Mouse (Mus musculus) CH12.LX (cell line): ENCODE data around the gene Arg2. TPM values are rescaled to one million over a fixed set of nuclear protein-coding genes. Genes with fewer than 3 reads are reported as not detected.

Experiments used
- DNase-seq: peaks from one replicate; pipeline ENCODE4 v3.0.0-alpha.2; 2013; ENCODE audit errors: extremely low read depth
- H3K27ac ChIP-seq: 2 replicates; pipeline ENCODE4 v1.5.1; 2012; ENCODE audit warnings: low read depth, mild to moderate bottlenecking, control low read depth, moderate library complexity; ENCODE audit not compliant: insufficient read depth
- H3K27me3 ChIP-seq: replicated peaks from 2 replicates; pipeline ENCODE3; 2012; ENCODE audit warnings: inconsistent platforms
- H3K36me3 ChIP-seq, 2 experiments: replicated peaks in 1 of 2; 2 replicates each; pipeline versions ENCODE3 to v1.6.1; 2012; ENCODE audit warnings: inconsistent platforms in 1 of 2, low read length in 1 of 2, mild to moderate bottlenecking in 1 of 2, mixed read lengths in 1 of 2, moderate library complexity in 1 of 2; ENCODE audit not compliant: control insufficient read depth in 1 of 2, insufficient read depth in 1 of 2
- H3K4me1 ChIP-seq, 2 experiments: 2 replicates each; pipeline ENCODE4 v1.6.1; 2012; ENCODE audit warnings: inconsistent platforms in 1 of 2, moderate library complexity in 1 of 2; ENCODE audit not compliant: insufficient read depth in 2 of 2, control insufficient read depth in 1 of 2
- H3K4me2 ChIP-seq: 2 replicates; pipeline ENCODE4 v1.6.1; 2012; ENCODE audit warnings: low read depth, mild to moderate bottlenecking, control low read depth; ENCODE audit not compliant: poor library complexity, insufficient read depth, severe bottlenecking
- H3K4me3 ChIP-seq, 3 experiments: fragments of 150-350 bp in 1 of 3; sonication (generic) in 1 of 3; replicated peaks in 1 of 3; 2 replicates each; pipeline versions ENCODE3 to v1.5.1; 2011 to 2012; ENCODE audit warnings: low read depth in 2 of 3, low read length in 2 of 3, mild to moderate bottlenecking in 2 of 3, moderate library complexity in 2 of 3, control low read depth in 1 of 3, improper control_type of control experiment in 1 of 3, inconsistent platforms in 1 of 3, mixed read lengths in 1 of 3; ENCODE audit not compliant: poor library complexity in 1 of 3
- H3K79me2 ChIP-seq: replicated peaks from 2 replicates; pipeline ENCODE4 v1.6.1; 2012; ENCODE audit warnings: mild to moderate bottlenecking, moderate library complexity; ENCODE audit not compliant: control insufficient read depth, poor library complexity, insufficient read depth, severe bottlenecking; ENCODE audit errors: extremely low read depth
- H3K9ac ChIP-seq: 2 replicates; pipeline ENCODE4 v1.6.1; 2012; ENCODE audit warnings: low read depth, mild to moderate bottlenecking, control low read depth, moderate library complexity; ENCODE audit not compliant: insufficient read depth
- H3K9me3 ChIP-seq: replicated peaks from 2 replicates; pipeline ENCODE3; 2012; ENCODE audit warnings: low read length, inconsistent platforms, mixed read lengths
- CHD2 ChIP-seq: IDR thresholded peaks from 2 replicates; pipeline ENCODE4 v1.6.1; 2011; ENCODE audit warnings: low read length, improper control_type of control experiment
- CTCF ChIP-seq, 2 experiments: IDR thresholded peaks in 1 of 2; conservative IDR thresholded peaks in 1 of 2; 2 replicates each; pipeline ENCODE4 v1.5.1; 2011 to 2012; ENCODE audit warnings: low read depth in 2 of 2, low read length in 2 of 2, improper control_type of control experiment in 1 of 2, inconsistent platforms in 1 of 2, mild to moderate bottlenecking in 1 of 2, moderate library complexity in 1 of 2
- E2F4 ChIP-seq: IDR thresholded peaks from 2 replicates; pipeline ENCODE4 v1.6.1; 2011; ENCODE audit warnings: low read depth, low read length, improper control_type of control experiment; ENCODE audit not compliant: insufficient replicate concordance
- GABPA ChIP-seq: IDR thresholded peaks from 2 replicates; pipeline ENCODE4 v1.6.1; 2012; ENCODE audit warnings: low read depth, low read length, improper control_type of control experiment, inconsistent platforms; ENCODE audit not compliant: insufficient replicate concordance
- HCFC1 ChIP-seq: IDR thresholded peaks from 2 replicates; pipeline ENCODE4 v1.6.1; 2012; ENCODE audit warnings: low read depth, mild to moderate bottlenecking, inconsistent platforms, low read length, improper control_type of control experiment
- IRF4 ChIP-seq: IDR thresholded peaks from 2 replicates; pipeline ENCODE4 v1.6.1; 2014; ENCODE audit warnings: low read depth, mild to moderate bottlenecking, inconsistent platforms, low read length, improper control_type of control experiment
- JUN ChIP-seq: IDR thresholded peaks from 2 replicates; pipeline ENCODE4 v1.6.1; 2011; ENCODE audit warnings: low read depth, mild to moderate bottlenecking, low read length, improper control_type of control experiment, moderate library complexity; ENCODE audit not compliant: insufficient read depth
- JUND ChIP-seq: conservative IDR thresholded peaks from 2 replicates; pipeline ENCODE4 v1.6.1; 2011; ENCODE audit warnings: low read depth, low read length, improper control_type of control experiment
- KAT2A ChIP-seq: IDR thresholded peaks from 2 replicates; pipeline ENCODE4 v1.6.1; 2012; ENCODE audit warnings: low read length, improper control_type of control experiment, inconsistent platforms; ENCODE audit not compliant: insufficient replicate concordance
- MAX ChIP-seq: IDR thresholded peaks from 2 replicates; pipeline ENCODE4 v1.6.1; 2011; ENCODE audit warnings: low read length, improper control_type of control experiment
- MXI1 ChIP-seq: IDR thresholded peaks from 2 replicates; pipeline ENCODE4 v1.6.1; 2011; ENCODE audit warnings: mild to moderate bottlenecking, low read depth, low read length, improper control_type of control experiment
- NELFE ChIP-seq: IDR thresholded peaks from 2 replicates; pipeline ENCODE4 v1.6.1; 2011; ENCODE audit warnings: low read depth, low read length, improper control_type of control experiment
- PAX5 ChIP-seq: IDR thresholded peaks from 2 replicates; pipeline ENCODE4 v1.6.1; 2012; ENCODE audit warnings: low read length, inconsistent platforms, mixed read lengths
- POLR2A ChIP-seq: IDR thresholded peaks from 2 replicates; pipeline ENCODE4 v1.6.1; 2011; ENCODE audit warnings: low read depth, mild to moderate bottlenecking, improper control_type of control experiment, low read length
- POLR2AphosphoS2 ChIP-seq: IDR thresholded peaks from 2 replicates; pipeline ENCODE4 v1.6.1; 2011; ENCODE audit warnings: low read depth, low read length, improper control_type of control experiment
- RCOR1 ChIP-seq: conservative IDR thresholded peaks from 2 replicates; pipeline ENCODE4 v1.6.1; 2012; ENCODE audit warnings: low read depth, mild to moderate bottlenecking, inconsistent platforms, low read length, improper control_type of control experiment
- USF2 ChIP-seq: conservative IDR thresholded peaks from 2 replicates; pipeline ENCODE4 v1.6.1; 2011; ENCODE audit warnings: low read depth, low read length, improper control_type of control experiment
- ZC3H11A ChIP-seq: IDR thresholded peaks from 2 replicates; pipeline ENCODE4 v1.6.1; 2012; ENCODE audit warnings: low read depth, mild to moderate bottlenecking, inconsistent platforms, low read length, improper control_type of control experiment
- ZKSCAN1 ChIP-seq: IDR thresholded peaks from 2 replicates; pipeline ENCODE4 v1.6.1; 2012; ENCODE audit warnings: low read depth, inconsistent platforms, low read length, improper control_type of control experiment, borderline replicate concordance
- ZMIZ1 ChIP-seq: IDR thresholded peaks from 2 replicates; pipeline ENCODE4 v1.6.1; 2012; ENCODE audit warnings: low read depth, mild to moderate bottlenecking, inconsistent platforms, low read length, improper control_type of control experiment
- dilution Hi-C: fragments of 300-500 bp; cut with MboI; formaldehyde crosslinking; loops from 2 replicates; pipeline ENCODE4 v1.14.3; 2020; ENCODE audit warnings: low sequenced_read_pairs; ENCODE audit not compliant: extremely low pct_unique_long_range_greater_than_20kb, extremely low pct_ligation_motif_present
- in situ Hi-C: fragments of 300-500 bp; cut with MboI; formaldehyde crosslinking; loops from 3 replicates; pipeline ENCODE4 v1.14.3; 2019; ENCODE audit warnings: low sequenced_read_pairs, low pct_ligation_motif_present, low pct_unique_long_range_greater_than_20kb, mixed read lengths
- polyA plus RNA-seq: library from polyadenylated mRNA; unstranded; fragments of >175 nt; gene quantifications from 2 replicates; pipeline ENCODE4 v1.2.1, GENCODE M21; 2012; ENCODE audit warnings: low read depth; ENCODE audit not compliant: insufficient read length
- total RNA-seq, 2 experiments: library from RNA; depleted of rRNA; stranded (reverse); fragments of 300-350 nt in 1 of 2; fragments of >200 nt in 1 of 2; gene quantifications; 2 replicates each; pipeline ENCODE4 v1.2.3; 2012 to 2014

Gene Arg2
- total and polyA plus RNA-seq, 3 experiments: not detected

DNA sequence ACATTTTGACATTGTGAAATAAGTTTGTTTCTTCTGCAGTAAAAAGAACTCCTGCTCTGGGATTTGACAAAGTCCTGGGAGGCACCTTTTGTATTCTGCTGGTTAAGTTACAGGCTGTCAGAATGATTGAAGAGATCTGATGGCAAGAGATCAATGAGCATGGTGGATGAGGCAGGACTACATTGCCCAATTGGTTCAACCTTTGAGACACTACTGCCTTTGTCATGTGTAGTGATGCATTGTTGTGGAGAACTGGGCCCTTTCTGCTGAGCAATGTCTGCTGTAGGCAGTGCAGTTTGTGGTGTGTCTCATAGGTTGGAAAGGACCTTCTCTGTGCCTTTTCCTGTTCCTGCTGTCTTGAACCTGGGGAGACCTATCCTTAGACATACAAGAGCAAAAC lies 10.8 kb downstream of the Arg2 start:
- no peak for TF ChIP-seq MXI1
- no peak for TF ChIP-seq NELFE
- TF ChIP-seq ZKSCAN1: no peak
- TF ChIP-seq ZMIZ1: no peak
- no peak for TF ChIP-seq JUN
- no peak for TF ChIP-seq PAX5
- no peak for TF ChIP-seq ZC3H11A
- TF ChIP-seq IRF4: no peak
- TF ChIP-seq CHD2: no peak
- no peak for TF ChIP-seq POLR2AphosphoS2
- no peak for TF ChIP-seq USF2
- TF ChIP-seq GABPA: no peak
- TF ChIP-seq KAT2A: no peak
- in situ Hi-C loops: no loop called here
- no peaks in the 10 kb centered on the region for H3K27me3 ChIP-seq

DNA sequence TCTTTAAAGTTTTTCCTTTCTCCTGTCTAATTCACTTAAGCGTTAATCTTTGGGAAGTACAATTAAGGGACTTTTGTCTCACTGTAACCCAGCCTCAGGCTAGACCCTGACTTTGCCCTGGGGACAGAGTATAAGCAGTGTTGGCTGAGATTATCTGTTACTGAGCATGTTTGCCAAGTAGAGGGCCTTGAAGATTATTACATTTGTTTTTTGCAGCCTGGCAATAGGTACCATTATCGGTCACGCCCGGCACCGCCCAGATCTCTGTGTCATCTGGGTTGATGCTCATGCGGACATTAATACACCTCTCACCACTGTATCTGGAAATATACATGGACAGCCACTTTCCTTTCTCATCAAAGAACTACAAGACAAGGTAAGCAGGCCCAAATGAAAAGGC lies 19.1 kb downstream of the Arg2 start:
- Histone ChIP-seq H3K4me1 (no peaks in the 10 kb centered on the region), H3K27ac (no peak overlapping the region), H3K9me3 (no peaks in the 10 kb centered on the region), H3K9ac (no peak overlapping the region), H3K79me2 (no peaks in the 10 kb centered on the region), H3K27me3 (no peaks in the 10 kb centered on the region), H3K4me2 (no peak overlapping the region), H3K36me3 (peaks cover 6 to 48% of the 10 kb centered on the region in 2 experiments), H3K4me3 (no peak overlapping the region)
- no peak for DNase-seq
- dilution Hi-C loops (no loop called here), in situ Hi-C loops (no loop called here)
- TF ChIP-seq E2F4 (no peak), JUND (no peak), RCOR1 (no peak), POLR2A (no peak), HCFC1 (no peak), POLR2AphosphoS2 (no peak), CTCF (conservative IDR thresholded peaks at IDR 0.05 in 1 of 2, IDR thresholded peaks at IDR 0.05 in 1 of 2; ENCODE audit: low read depth in 2 of 2, low read length in 2 of 2) (no peak), MAX (no peak), CHD2 (no peak)

More for the DNA sequence above, 10.8 kb downstream of the Arg2 start:
- Histone ChIP-seq H3K9me3 (no peaks in the 10 kb centered on the region), H3K79me2 (no peaks in the 10 kb centered on the region), H3K4me2 (no peak overlapping the region), H3K9ac (no peak overlapping the region), H3K4me1 (0 out of 4 replicates have a peak, but pooled peaks cover 0 to 3% of the 10 kb centered on the region in 2 experiments), H3K4me3 (no peak overlapping the region), H3K27ac (no peak overlapping the region), H3K36me3 (peaks cover 0 to 2% of the 10 kb centered on the region in 2 experiments)
- DNase-seq: no peak
- dilution Hi-C loops: no loop called here
